Mouse (Mus musculus) thymus, postnatal 10 days (tissue): ENCODE measurements around the gene Zfp62.

ENCODE experiments used
- DNase-seq, 2 experiments: peaks; one replicate each; pipeline ENCODE4 v3.0.0; 2021; ENCODE audit warnings: low spot score in 2 of 2

The Zfp62 gene

GRCm38 (mm10) chr11:49248226-49248973 lies 45.3 kb downstream of the Zfp62 start:
- DNase-seq, result peak; percentile 36 to 44

GRCm38 (mm10) chr11:49248974-49249700 lies 46.0 kb downstream of the Zfp62 start:
- DNase-seq, result no peak

- peak; percentile 79 to 81 for DNase-seq
These were observed 46.8 kb downstream of the Zfp62 start for GRCm38 (mm10) chr11:49249811-49250421.

DNA sequence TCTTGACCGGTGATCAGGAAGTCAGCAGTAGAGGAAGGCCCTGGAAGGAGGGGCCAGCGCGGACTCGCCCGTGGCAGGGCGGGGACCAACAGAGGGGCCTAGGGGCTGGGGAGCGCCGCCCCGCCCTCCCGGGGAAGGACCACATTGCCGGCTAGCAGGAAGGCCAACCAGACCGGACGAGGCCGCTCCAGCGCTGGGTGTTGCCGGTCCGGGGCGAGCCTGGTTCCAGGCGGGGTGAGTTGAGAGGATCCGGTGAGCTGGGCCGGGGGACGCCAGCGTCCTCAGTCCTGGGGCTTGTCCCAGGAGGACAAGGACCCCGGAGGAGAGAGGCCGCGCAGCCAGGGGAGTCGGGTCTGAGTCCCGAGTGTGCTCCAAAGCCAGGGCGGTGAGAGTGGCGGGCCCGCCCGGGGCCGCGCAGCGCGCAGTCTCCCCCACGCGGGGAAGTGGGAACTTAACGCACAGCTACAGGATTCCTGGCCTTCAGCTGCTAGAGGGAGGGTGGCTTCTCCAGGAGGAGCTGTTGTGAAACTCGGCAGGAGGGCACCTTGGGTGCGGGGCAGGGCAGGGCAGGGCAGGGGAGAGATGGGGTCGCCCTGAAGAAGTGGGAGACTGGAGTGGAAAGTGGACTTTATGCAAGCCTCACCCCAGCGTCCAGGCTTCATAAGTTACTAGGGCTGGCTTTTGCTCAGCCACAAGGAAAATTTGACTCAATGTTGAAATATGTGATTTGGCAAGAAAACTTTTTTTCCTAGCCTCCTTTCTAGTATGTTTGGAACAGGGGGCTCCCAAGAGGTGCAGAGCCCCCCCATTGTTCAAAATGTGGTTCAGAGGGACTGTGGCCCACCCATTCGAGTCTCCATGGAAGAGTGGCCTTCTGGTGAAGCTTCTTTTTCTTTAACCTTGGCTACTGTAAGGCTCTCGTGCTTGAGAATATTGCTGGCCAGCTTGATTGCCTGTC lies 47.6 kb downstream of the Zfp62 start:
- DNase-seq, result peak; percentile 75 to 78

DNA sequence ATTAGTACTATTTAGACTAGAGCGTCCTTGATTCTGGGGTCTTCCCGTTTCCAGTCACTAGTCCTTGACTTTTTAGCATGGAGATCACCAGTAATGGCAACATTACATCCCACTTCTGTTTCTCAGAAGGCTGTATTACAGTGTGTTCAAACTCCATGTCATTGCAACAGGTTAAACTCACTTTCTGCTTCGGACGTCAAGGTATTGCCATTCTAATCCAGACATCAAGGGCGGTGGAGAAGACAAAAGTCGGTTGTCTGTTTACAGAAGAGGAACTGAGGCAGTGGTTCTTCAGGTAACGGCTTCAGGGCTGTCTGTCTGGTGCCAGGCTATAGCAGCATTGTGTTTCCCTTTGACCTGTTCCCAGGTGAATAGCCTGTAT lies 48.3 kb downstream of the Zfp62 start:
- DNase-seq, result no peak

DNA sequence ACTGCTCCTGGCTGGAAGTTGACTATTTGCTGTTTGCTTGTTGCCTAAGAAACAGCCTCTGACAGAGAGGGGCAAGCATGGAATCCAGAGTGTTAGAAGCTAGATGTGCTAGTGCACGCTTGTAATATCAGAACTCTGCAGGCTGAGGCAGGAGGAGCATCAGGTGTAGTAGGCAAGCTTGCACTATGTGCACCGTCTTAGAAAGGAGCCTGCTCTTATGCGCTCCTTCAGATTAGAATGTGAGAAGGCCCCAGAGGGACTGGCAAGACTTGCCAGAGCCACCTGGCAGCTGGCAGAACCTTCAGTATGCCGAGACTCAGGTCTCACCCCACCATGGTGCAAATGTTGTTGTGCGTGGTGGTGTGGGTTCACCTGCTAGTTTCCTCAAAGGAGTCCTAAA lies 49.0 kb downstream of the Zfp62 start:
- peak; percentile 32 to 43 for DNase-seq

DNA sequence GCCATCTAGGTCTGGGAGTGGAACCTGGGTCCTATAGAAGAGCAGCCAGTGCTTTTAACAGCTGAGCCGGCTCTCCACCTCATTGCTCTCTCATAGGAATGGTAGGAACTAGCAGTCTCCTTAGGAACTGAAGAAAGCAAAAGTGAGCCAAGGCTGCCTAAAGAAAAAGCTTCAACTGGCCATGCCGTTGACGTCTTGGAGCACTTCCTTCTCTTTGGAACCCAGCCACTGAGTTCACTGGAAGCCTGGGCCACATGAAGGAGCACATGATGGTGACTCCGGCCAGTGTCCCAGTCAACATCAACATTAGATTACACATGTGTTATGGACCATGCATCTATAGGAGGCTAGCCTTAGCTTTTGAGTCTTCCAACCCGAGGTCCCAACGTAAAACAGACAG lies 49.9 kb downstream of the Zfp62 start:
- no peak for DNase-seq

DNA sequence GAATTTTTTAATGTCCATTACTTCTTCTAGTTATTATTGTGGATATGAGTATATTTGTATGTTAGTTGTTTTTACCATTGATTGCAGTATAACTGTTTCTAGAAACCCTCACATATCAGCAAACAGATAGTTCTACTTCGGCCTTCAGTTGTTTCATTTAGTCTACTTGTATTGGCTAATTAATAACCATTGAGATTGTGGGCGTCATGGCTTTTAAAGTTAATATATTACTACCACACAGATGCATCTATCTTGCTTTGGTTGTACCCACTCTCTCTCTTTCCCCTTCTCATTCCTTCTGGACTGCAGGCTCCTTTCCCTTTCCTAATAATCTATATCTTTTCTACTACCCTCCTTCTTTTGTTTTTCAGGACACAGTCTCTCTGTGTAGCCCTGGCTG lies 56.2 kb downstream of the Zfp62 start:
- no peak for DNase-seq

DNA sequence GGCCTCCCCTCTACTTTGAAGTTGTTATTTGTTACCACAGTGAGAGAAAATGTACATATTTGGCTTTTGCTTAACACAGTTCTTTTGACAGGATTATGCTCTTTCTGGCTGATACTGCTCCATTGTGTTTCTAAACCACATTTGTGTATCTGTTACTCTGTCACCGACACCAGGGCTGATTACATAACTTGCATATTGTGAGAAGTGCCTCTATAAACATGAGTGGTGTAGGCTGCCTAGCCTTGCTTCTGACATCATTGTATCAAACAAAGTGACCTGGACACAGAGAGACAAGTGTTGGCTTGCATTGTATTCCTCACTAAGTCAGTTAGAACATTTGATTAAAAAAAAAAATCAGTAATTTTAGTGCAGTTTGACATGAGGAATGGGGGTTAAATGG lies 56.7 kb downstream of the Zfp62 start:
- DNase-seq, result no peak

DNA sequence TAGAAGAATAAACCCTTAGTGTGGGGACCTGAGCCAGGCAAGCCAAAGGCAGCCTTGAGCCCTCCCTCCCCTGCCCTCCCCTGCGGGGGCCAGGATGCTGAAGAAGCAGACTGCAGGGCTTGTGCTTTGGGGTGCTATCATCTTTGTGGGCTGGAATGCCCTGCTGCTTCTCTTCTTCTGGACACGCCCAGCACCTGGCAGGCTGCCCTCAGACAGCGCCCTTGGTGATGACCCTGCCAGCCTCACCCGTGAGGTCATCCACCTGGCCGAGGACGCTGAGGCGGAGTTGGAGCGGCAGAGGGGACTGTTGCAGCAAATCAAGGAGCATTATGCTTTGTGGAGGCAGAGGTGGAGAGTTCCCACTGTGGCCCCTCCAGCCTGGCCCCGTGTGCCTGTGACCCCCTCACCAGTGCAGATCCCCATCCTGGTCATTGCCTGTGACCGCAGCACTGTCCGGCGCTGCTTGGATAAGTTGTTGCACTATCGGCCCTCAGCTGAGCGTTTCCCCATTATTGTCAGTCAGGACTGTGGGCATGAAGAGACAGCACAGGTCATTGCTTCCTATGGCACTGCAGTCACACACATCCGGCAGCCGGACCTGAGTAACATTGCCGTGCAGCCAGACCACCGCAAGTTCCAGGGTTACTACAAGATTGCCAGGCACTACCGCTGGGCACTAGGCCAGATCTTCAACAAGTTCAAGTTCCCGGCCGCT lies 57.7 kb downstream of the Zfp62 start:
- no peak for DNase-seq

DNA sequence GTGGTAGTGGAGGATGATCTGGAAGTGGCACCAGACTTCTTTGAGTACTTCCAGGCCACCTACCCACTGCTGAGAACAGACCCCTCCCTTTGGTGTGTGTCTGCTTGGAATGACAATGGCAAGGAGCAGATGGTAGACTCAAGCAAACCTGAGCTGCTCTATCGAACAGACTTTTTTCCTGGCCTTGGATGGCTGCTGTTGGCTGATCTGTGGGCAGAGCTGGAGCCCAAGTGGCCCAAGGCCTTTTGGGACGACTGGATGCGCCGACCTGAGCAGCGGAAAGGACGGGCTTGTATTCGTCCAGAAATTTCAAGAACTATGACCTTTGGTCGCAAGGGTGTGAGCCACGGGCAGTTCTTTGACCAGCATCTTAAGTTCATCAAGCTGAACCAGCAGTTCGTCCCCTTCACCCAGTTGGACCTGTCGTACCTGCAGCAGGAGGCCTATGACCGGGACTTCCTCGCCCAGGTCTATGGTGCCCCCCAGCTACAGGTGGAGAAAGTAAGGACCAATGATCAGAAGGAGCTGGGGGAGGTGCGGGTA lies 58.3 kb downstream of the Zfp62 start:
- no peak for DNase-seq

GRCm38 (mm10) chr11:49262286-49262685 lies 59.2 kb downstream of the Zfp62 start:
- DNase-seq, result no peak

GRCm38 (mm10) chr11:49263149-49263548 lies 60.1 kb downstream of the Zfp62 start:
- DNase-seq, result no peak

DNA sequence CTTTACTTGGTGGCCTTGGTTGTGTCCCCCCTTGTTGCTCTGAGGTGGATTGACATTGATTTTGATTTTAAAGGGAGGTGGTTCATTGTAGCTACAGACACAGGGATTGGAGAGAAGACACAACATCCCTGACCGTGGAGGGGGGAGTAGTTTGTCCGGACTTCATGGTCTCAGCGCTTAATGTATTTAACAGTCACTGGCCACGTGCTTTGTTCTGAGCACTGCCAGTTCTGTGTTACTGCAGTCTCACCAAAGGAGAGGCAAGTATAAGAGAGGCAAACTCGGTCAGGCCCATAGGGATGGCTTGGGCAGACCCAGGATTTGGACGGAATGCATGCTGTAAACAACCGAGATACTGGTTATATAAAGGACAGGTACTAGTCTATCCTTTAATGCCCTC lies 61.0 kb downstream of the Zfp62 start:
- no peak for DNase-seq

DNA sequence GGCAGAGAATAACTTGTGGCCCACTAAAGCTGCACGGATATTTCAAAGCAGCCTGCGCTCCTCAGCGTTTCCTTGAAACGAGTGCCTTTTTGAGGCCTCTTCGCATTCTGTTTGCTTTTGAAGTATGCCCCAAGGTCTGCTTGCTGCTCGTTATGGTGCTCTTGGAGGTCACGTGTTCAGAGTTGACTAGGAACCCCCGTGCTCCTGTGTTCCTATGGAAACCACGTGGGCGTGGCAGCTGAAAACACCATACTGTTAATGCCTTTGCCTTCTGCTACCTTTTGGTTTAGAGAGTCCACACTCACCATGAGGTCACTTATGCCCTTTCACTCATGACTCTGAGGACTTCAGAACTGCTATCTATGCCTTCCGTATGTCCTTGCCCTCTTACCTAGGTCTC lies 61.5 kb downstream of the Zfp62 start:
- DNase-seq, result no peak

DNA sequence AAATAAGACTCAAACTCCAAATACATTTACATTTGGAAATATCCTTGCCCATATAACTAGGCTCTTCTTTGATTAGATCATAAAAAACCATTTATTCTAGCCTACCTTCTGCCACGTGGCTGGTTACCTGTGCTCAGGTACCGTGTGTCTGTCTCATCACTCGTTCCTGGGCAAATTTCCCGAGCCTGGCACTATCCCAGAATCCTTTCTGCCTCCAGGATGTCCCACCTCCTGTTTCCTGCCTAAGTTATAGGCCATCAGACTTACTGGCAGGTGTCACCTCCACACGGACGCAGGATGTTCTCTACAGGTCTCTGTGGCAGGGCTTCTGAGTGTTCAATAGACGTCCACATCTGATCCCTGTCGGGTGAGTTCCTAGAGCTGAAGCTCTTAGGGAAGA lies 62.0 kb downstream of the Zfp62 start:
- DNase-seq, result no peak

DNA sequence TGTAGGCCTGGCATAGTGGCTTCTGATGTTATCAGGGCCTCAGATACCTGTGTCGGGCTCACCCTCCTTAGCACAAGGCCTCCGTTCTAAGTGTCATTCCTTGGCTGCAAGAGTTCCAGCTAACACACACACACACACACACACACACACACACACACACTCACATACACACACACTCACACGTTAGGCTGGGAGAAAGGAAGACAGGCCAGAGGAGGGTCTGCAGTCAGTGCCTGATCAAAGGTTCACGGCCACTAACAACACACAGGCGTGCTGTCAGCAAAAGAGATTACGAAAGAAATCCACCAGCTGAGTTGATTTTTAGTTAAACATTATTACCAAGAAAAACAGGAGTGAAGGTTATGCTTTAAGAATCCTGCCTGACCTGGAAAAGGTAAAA lies 63.6 kb downstream of the Zfp62 start:
- DNase-seq, result no peak

DNA sequence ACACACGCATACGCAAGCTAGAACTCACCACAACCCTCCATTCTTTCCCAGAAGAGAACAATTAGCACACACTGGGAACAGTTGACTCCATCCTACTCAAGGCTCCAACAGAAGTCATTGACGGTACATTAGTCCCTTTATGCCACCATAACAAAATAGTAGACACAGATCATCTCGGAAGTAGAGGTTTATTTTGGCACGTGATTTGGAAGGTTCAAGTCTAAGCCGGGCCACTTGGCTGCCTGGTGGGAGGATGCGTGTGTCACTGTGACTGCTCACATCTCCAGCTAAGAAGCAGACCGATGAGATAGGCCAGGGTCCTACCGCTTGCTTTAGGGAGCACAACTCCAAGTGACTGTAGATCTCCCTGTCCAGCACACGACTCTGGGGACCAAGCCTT lies 64.2 kb downstream of the Zfp62 start:
- no peak for DNase-seq

DNA sequence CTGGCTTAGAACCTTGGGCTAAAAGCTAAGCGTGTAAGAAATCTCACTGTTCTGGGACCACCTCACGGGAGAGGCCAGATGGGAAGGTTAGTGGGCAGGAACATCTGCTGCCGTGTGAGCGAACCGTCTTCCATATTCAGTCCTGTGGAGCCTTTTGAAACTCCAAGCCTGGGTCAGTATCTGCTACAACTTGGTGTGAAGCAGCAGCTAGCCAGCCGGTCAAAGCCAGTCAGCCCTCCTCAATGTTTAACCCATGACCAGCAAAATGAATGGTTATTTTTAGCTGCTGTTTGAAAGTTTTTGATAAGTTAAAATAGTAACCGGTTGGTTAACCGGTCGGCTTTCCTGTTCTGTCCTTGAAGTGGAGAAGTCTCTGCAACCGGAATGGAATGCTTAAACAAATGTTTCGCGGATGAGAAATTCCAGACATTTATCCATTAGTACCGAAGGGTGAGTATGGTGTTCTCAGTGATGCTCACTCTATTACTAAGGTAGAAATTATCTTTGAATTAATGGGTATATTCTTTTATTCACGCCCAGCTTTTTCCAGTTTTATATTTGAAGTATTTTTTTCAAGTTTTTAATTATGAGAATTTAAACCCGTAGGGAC lies 65.0 kb downstream of the Zfp62 start:
- no peak for DNase-seq
